Mouse (Mus musculus) left cerebral cortex, postnatal 25 days (tissue): ENCODE measurements around the gene Lta. TPM values are rescaled to one million over a fixed set of nuclear protein-coding genes. Genes with fewer than 3 reads are reported as not detected.

Experiments
- DNase-seq, 2 experiments: peaks; one replicate each; pipeline ENCODE4 v3.0.0; 2022; ENCODE audit warnings: low spot score in 2 of 2, mixed read lengths in 1 of 2
- intact Hi-C: fragments of 180-260 bp; cut with DNase I; formaldehyde crosslinking; loops from one replicate; pipeline ENCODE4 v1.15.1; 2025
- total RNA-seq, 2 experiments: library from RNA; stranded (reverse); gene quantifications; 2 replicates each; pipeline ENCODE4 v1.2.3; 2021

Lta gene
- total RNA-seq, 2 experiments from 2014 or later, result 0.34 to 0.39 TPM

DNA sequence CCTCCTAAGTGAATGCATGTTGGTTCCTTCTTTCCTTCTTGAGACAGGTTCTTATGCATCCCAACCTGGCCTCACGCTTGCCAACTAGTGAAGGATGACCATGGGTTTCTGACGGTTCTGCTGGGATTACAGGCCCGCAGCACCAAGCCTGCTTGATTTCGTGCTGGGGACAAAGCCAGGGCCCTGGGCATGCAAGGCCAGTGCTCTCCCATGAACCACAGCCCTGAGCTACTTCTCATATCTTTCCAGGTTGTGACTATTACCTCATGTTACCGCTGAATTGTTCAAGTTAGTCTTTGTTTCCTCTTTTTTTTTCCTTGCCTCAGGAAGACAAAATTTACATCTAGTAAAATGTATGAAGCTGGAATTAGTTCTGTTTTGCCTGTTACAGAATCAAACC lies 12.2 kb downstream of the Lta start:
- intact Hi-C loops, result no loop called here
- DNase-seq, result no peak

DNA sequence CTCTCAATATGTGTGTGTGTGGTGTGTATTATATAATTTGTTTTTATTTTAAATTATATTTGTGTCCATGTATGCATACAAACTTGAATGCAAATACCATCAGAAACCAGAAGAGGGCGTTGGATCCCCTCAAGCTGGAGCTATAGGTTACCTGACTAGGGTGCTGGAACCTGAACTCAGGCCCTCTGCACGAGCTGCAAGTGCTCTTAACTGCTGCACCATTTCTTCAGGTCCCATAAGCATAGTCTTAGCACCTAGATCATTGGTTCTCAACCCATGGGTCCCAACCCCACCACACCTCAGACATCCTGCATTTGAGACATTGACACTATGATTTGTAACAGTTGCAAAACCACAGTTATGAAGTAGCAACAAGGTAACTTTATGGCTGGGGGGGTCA lies 13.4 kb downstream of the Lta start:
- DNase-seq, result no peak
- intact Hi-C loops, result no loop called here

- no peak for DNase-seq
- intact Hi-C loops, result no loop called here
Observed at GRCm38 (mm10) chr17:35190096-35190495, 15.1 kb downstream of the Lta start.

- intact Hi-C loops, result no loop called here
- no peak for DNase-seq
Observed at GRCm38 (mm10) chr17:35189186-35189585, 16.0 kb downstream of the Lta start.

DNA sequence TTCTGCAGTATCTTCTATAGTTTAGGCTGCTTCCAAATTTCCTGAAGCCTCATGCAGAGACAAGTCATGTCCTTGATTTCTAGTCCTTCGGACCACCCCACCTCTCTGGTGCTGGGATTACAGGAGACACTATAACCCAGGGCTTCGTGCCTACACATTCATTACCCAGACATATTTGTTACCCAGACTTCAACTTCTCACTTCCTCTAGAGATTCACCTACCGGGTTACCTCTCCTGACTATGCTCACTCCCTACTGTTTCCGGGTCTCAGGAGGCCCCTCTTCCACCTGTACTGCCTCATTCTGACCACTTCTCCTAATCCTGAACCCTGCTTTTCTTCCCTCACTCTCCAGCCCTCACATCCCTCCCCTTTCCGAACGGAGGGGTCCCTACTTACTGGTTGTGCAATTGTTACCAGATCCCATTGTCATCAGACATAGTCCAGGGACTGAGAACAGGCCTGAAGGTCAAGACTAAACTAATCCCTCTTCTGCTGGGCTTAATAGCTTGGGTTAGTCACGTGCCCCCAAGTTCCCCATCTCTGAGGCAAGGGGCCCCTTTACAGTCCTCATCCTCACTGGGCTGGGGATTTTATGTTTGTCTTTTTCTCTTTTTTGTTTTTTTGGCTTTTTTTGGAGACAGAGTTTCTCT lies 17.1 kb downstream of the Lta start, which contains the start of gene Lst1:
Lst1 (minus strand) TSS at position 481 of the 652 bp plus-strand sequence.
- DNase-seq, result no peak
- intact Hi-C loops, result no loop called here

GRCm38 (mm10) chr17:35187345-35187744 lies 17.8 kb downstream of the Lta start:
- no peak for DNase-seq
- intact Hi-C loops, result no loop called here

DNA sequence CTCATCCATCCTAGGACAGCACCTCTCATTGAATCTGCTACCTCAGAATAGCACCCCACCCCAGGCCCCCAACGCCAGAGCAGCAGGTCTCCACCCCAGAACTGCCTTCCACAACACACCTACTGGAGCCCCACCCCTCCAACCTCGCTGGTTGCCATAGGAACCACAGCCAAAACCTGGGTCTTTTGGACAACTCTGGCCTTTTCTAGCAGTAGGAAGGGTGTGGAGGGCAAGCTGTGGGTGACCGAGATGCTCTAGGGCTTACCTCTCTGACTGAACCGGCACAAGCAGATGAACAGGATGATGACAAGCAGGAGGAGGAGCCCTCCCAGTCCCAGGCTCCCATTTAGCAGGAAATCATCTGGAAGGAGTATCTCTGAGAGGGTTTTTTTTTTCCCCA lies 18.5 kb downstream of the Lta start:
- DNase-seq, result no peak
- intact Hi-C loops, result no loop called here

GRCm38 (mm10) chr17:35185639-35186611 lies 19.2 kb downstream of the Lta start:
- DNase-seq, result no peak
- intact Hi-C loops, result no loop called here

DNA sequence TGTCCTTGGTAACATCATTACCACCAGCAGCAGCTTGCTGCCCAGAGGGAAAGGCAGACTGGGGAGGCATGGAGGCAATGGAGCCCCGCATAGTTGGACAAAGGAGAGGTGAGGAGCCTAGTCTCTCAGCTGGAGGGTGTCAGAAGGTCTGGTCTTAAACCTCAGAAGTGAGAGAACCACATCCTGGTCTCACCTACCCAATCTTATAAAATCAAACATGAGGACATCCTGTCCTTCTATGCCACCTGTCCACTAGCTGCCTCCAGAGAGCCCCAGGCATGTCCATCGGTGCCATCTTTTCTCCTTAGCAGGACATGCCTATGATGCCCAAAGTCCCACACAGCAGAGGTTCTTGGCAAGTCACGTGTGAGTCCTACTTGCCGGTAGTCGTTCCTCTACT lies 25.1 kb downstream of the Lta start:
- intact Hi-C loops, result no loop called here
- DNase-seq, result no peak

GRCm38 (mm10) chr17:35178528-35178927 lies 26.6 kb downstream of the Lta start:
- intact Hi-C loops, result loop anchor here (1.0 kb wide), 1 partner anchor 54 kb away; no protein-coding TSS in a partner anchor
- DNase-seq, result no peak

DNA sequence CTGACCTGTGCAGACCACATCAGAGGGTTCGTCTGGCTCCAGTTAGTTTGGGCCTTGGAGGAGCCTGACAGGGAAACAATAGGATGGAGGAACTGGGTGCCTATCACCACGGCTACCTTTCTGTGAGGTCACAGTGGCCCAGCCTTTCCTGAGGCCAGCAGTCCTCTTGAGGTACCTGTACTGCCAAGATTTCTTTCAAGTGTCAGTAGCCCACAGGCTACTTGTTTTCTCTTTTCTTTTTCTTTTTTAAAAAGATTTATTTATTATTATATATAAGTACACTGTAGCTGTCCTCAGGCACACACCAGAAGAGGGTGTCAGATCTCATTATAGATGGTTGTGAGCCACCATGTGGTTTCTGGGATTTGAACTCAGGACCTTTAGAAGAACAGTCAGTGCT lies 29.2 kb downstream of the Lta start, which contains the start of gene Aif1:
Aif1 (minus strand) TSS at position 101 of the 400 bp plus-strand sequence.
- intact Hi-C loops, result no loop called here
- DNase-seq, result no peak

DNA sequence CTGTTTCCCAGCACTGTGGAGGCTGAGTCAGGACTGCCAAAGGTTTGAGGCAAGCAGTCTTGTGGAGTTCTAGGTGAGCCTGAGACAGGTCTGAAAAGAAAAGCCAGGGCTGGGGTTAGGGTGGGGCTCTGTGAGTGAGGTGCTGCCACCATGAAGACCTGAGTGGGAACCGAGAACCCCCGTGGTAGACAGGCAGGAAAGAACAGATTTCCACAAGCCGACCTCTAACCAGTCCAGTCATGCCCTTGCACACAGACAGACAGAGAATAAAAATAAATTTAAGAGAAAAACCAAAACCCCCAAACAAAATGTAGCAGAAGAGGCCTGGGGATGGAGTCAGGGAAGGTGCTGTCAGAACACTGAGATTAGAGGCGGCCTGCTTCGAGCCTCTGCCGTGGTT lies 29.8 kb downstream of the Lta start:
- intact Hi-C loops, result no loop called here
- no peak for DNase-seq

DNA sequence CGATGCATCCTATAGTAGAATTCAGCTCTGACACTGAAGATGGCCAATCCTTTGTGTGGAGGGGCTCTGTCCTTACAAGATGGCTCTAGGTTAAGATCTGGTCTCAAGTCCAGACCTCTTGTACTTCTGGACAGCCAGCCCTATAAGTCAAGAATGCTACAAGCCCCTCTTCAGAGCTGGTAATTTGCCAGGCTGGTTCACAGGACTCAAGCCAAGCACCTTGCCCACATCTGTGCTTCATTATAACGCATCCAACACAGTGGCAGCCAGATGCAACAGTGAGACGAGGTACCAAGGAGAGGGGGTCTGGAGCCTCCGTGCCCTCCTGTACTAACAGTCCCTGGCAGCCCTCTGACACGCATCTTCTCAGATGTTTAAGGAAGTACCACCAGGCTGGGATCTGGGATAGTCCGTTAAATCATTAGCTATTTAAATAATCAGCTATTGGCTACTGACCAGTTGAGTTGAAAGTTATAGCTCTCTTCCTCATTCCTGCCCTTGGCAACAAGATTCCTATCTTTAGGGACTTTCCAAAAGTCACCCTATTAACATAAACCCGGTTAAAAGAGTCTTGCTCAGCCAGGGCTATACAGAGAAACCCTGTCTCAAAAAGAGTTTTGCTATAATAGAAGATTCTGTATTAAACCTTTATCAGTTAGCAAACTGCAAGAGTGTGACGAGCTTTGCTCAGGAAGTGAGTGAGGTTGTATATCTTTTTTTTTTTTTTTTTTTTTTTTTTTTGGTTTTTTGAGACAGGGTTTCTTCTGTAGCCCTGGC lies 30.8 kb downstream of the Lta start:
- intact Hi-C loops, result no loop called here
- DNase-seq, result no peak

DNA sequence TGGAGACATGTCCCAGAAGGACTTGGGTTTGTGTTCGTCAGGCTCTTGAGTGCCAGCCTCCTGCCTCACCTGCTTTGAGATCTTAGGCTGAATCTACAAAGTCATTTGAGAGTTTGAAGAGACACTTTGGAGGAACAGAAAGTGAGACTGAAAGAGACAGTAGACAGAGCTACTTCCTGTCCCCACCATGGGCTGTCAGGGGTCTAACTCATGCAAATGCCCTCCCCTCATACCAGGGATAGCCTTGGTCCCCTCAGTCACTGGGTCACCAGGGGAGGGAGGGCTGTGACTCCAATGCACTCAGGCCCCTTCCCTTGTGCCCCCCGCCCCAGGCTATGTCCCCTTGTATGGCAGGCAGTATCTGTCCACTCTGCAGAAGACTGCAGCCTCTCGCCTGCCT lies 31.8 kb downstream of the Lta start:
- intact Hi-C loops, result no loop called here
- DNase-seq, result no peak

GRCm38 (mm10) chr17:35172445-35173234 lies 32.5 kb downstream of the Lta start:
- intact Hi-C loops, result no loop called here
- peak in 1 of 2 experiments; percentile 69 for DNase-seq

GRCm38 (mm10) chr17:35168541-35169207 lies 36.5 kb downstream of the Lta start:
- intact Hi-C loops, result no loop called here
- peak in 1 of 2 experiments; percentile 56 for DNase-seq

DNA sequence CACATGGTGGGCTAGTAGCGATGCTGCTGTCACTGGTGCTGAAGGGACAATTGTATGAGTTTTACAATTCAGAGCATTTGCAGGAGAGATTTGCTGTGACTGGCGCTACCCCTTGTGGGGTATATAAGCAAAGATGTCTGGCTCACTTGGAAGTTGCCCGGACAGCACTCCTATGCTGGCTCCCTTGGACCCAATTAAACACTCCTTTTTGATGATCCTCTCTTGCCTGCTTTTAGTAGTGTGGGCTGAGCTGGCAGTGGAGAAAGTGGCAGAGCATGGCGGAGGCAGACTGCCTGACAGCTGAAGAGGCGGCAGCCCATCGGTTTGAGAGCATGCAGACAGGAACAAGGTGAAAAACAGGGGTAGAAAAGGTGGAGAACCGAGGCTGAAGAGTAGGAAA lies 37.4 kb downstream of the Lta start:
- intact Hi-C loops, result no loop called here
- peak in 1 of 2 experiments; percentile 75 for DNase-seq

DNA sequence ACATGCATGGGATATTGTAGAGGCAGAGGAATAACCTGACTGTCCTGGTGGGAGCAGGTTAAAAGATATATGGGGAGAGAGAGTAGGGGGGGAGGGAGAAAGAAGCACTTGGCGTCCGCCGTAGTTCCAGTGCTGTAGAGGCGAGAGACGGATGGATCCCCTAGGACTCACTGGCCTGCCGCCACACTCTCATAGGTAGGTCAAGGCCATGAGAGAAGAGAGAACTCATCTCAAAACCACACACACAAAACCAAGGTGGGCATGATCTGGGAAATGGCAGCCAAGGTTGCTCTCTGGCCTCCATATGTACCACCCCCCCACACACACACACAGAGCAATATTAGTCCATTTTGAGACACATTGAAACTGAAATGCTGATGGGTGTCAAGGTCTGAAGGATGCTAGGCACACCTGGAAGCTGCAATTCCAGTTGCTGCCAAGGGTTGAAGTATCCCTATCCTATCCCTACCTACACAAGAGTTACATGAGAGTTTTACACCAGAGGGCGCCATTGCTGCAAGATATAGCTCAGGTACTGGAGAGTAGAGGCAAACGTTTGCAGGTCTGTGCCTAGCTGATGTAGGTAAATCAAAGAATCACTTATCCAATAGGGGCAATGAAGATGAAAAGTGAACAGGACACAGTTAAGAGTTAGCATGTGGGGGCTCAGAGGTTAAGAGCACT lies 38.7 kb downstream of the Lta start:
- intact Hi-C loops, result no loop called here
- DNase-seq, result peak; percentile 73 to 82
